Mouse (Mus musculus) hindbrain, embryonic 11.5 days (tissue): Measurements from ENCODE around the gene Snx8. TPM values are rescaled to one million over a fixed set of nuclear protein-coding genes. Genes with fewer than 3 reads are reported as not detected.
A peak's percentile ranks its signal among the peaks of the same experiment; 100 is the strongest.

ENCODE experiments used
- ATAC-seq: fragments of 200-750 bp; cut with Nextera tagmentation; 2 replicates; pipeline ENCODE4 v1.8.0; 2017; ENCODE audit warnings: mild to moderate bottlenecking, moderate TSS enrichment, moderate library complexity; ENCODE audit not compliant: low FRiP score
- DNase-seq: peaks from one replicate; pipeline ENCODE4 v3.0.0-alpha.2; 2015; ENCODE audit warnings: low spot score
- H3K27ac ChIP-seq: fragments of 300-500 bp; sonication (generic); 2 replicates; pipeline ENCODE4 v1.5.1; 2014; ENCODE audit warnings: mild to moderate bottlenecking, low read depth, low read length
- H3K27me3 ChIP-seq: fragments of 300-500 bp; sonication (generic); 2 replicates; pipeline ENCODE4 v1.6.1; 2014; ENCODE audit warnings: mild to moderate bottlenecking, low read length, moderate library complexity, mixed read lengths; ENCODE audit not compliant: control insufficient read depth, insufficient read depth
- H3K36me3 ChIP-seq: fragments of 300-500 bp; sonication (generic); 2 replicates; pipeline ENCODE4 v1.6.1; 2014; ENCODE audit warnings: mild to moderate bottlenecking, low read length, moderate library complexity, mixed read lengths; ENCODE audit not compliant: control insufficient read depth, insufficient read depth
- H3K4me1 ChIP-seq: fragments of 300-500 bp; sonication (generic); replicated peaks from 2 replicates; pipeline ENCODE4 v1.6.1; 2014; ENCODE audit warnings: low read length, mixed read lengths; ENCODE audit not compliant: control insufficient read depth, insufficient read depth
- H3K4me2 ChIP-seq: fragments of 300-500 bp; sonication (generic); replicated peaks from 2 replicates; pipeline ENCODE4 v1.6.1; 2014; ENCODE audit warnings: mild to moderate bottlenecking, low read depth, low read length
- H3K4me3 ChIP-seq: fragments of 300-500 bp; sonication (generic); 2 replicates; pipeline ENCODE4 v1.5.1; 2014; ENCODE audit warnings: low read depth, low read length
- H3K9ac ChIP-seq: fragments of 300-500 bp; sonication (generic); 2 replicates; pipeline ENCODE4 v1.6.1; 2014; ENCODE audit warnings: low read depth, low read length
- H3K9me3 ChIP-seq: fragments of 300-500 bp; sonication (generic); 2 replicates; pipeline ENCODE4 v1.6.1; 2016; ENCODE audit warnings: low read length; ENCODE audit not compliant: control insufficient read depth
- WGBS: fragments of 180-500 bp; shearing (Covaris S2); extraction: QIAGEN DNeasy Blood & Tissue Kit; methylation state at CpG from one replicate; pipeline ENCODE4 v1.1.7; 2014; 5-methylcytosine and 5-hydroxymethylcytosine counted together
- polyA plus RNA-seq: library from polyadenylated mRNA; unstranded; fragments of >200 nt; fragmentation: Nextera tagmentation; extraction: Ambion mirVana; gene quantifications from 2 replicates; pipeline ENCODE4 v1.2.1, GENCODE M21; 2014

Gene Snx8
- 5.4 and 7.4 TPM in 2 replicates for polyA plus RNA-seq

DNA sequence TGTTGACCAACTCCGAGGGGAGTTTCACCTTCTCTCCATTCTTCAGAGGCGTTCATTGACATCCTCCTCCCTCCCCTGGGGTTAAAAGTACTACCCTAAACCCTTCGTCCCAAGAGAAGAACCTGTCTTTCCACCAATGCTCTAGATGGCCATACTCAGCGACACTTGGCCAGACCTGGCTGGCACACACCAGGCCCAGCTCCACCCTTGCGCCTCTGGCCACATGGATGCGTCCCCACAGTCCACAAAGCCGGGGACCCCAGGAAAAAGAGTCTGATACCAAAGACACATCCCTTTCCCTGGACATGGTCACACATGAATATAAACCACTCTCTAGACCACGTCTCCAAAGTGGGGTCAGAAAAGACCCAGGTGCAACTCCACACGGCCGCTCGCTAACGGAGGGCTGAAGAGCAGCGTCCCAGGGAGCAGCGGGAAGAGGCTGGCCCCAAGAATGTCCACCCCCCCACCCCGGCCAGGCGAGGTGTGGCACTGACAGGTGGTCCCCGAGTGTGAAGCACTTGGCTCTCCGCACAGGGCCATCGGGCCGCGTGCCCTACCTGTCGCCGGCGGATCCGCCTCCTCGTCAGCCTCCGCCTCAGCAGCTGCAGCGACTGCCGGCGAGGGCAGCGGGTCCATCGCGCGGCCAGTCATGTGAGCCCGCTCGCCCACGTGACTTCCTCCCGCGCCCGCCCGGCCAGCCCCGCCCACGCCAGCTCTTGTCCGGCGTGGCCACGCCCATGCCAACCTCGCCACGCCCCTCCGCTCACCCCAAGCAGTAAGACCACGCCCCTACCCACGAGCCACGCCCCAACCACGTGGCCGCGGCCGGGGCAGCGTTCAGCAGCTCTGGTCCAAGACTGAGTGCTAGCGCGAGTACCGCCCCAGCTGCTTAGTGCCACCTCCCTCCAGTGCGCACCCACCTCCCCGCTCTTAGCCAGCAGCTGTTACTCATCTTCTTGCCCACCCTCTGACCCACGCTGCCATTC, at the start of gene Snx8:
Gene Snx8, minus strand, starts transcription at position 675 of the 989 bp plus-strand sequence.
- H3K4me1 ChIP-seq: peaks cover 6% of the 10 kb centered on the region
- ATAC-seq: peak; percentile 92
- DNase-seq: peak; percentile 98
- H3K9me3 ChIP-seq: no peaks in the 10 kb centered on the region
- peak within 1 kb of the TSS; percentile 65 for H3K4me2 ChIP-seq
- H3K27me3 ChIP-seq: no peaks in the 10 kb centered on the region
- H3K36me3 ChIP-seq: no peaks in the 10 kb centered on the region
- peak within 1 kb of the TSS; percentile 74 for H3K4me3 ChIP-seq
- no peak within 1 kb of the TSS for H3K27ac ChIP-seq
- under 1% methylated on average over 45 of the region's 63 CpGs for WGBS
- H3K9ac ChIP-seq: peak within 1 kb of the TSS; percentile 63

- no peaks in the 10 kb centered on the region for H3K9me3 ChIP-seq
- whole genome bisulfite sequencing: 93% methylated on average over 17 of the region's 17 CpGs
- DNase-seq (no peak), ATAC-seq (no peak)
- peaks cover 5% of the 10 kb centered on the region for H3K4me1 ChIP-seq
- H3K4me3 ChIP-seq: no peak overlapping the region
- no peak overlapping the region for H3K4me2 ChIP-seq
- no peak overlapping the region for H3K27ac ChIP-seq
- H3K27me3 ChIP-seq: no peaks in the 10 kb centered on the region
- H3K9ac ChIP-seq: no peak overlapping the region
- peaks cover 12% of the 10 kb centered on the region; the same call in 1 of the 2 replicates for H3K36me3 ChIP-seq
These were observed 36.1 kb upstream of the Snx8 start for GRCm38 (mm10) chr5:140425016-140425783.

DNA sequence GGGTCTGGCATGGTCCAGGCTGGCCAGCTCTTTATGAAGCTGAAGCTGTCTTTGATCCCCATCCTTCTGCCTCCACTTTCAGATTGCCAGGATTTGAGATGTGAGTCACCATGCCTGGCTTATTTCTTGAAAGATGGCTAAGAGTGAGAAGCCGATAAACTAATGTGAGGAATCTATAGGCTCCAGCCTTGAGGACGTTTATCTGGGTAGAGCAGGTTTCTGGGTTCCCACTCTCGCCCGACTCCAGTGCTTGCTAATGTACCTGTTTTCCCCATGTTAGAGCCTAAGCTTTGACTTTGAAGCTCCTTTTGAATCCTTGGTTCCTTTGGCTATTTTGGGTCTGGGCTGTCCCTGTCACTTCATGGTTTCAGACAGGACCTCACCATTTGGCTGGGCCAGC, 31.6 kb upstream of the Snx8 start:
- Histone ChIP-seq H3K27me3 (no peaks in the 10 kb centered on the region), H3K9ac (peak overlapping the region; percentile 97; the same call in 1 of the 2 replicates), H3K4me1 (peaks cover 5% of the 10 kb centered on the region), H3K27ac (no peak overlapping the region), H3K4me2 (peak overlapping the region; percentile 76), H3K4me3 (peak overlapping the region; percentile 95), H3K9me3 (no peaks in the 10 kb centered on the region), H3K36me3 (no peaks in the 10 kb centered on the region)
- ATAC-seq: no peak
- no peak for DNase-seq
- 76% methylated on average over 4 of the region's 4 CpGs for WGBS

DNA sequence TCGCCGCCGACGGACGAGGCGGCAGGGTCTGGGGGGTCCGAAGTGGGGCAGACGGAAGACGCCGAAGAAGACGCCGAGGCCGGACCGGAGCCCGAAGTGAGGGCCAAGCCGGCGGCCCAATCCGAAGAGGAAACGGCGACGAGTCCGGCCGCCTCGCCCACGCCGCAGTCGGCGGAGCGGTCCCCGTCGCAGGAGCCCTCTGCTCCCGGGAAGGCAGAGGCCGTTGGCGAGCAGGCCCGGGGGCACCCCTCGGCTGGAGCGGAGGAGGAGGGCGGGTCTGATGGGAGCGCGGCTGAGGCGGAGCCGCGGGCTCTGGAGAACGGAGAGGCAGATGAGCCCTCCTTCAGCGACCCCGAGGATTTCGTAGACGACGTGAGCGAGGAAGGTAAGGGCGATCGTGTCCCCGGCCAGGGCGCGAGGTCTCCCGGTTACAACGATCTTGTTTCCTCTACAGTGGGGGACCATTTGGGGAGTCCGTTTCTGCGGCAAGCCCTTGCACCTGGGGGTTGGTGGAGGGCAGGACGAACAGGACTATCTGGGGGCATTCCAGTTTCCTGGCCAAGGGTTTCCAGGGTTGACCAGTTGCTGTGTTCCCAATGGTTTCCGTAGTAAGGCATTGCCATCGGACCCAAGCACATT, 30.5 kb upstream of the Snx8 start:
- Histone ChIP-seq H3K4me3 (peak overlapping the region; percentile 95), H3K27ac (peak overlapping the region; percentile 73), H3K4me2 (peak overlapping the region; percentile 76), H3K27me3 (no peaks in the 10 kb centered on the region), H3K4me1 (peaks cover 5% of the 10 kb centered on the region), H3K9me3 (no peaks in the 10 kb centered on the region), H3K36me3 (no peaks in the 10 kb centered on the region), H3K9ac (peak overlapping the region; percentile 97)
- DNase-seq (no peak), ATAC-seq (peak; percentile 42; the same call in 1 of the 2 replicates)
- 0% methylated on average over 60 of the region's 62 CpGs for WGBS

GRCm38 (mm10) chr5:140418489-140419441, 29.7 kb upstream of the Snx8 start, which contains the start of gene Eif3b:
Gene Eif3b, plus strand, starts transcription at chr5:140419328.
- no peaks in the 10 kb centered on the region for H3K27me3 ChIP-seq
- no peaks in the 10 kb centered on the region for H3K36me3 ChIP-seq
- DNase-seq (peak; percentile 90), ATAC-seq (peak; percentile 92)
- H3K4me2 ChIP-seq: peak within 1 kb of the TSS; percentile 76
- H3K4me3 ChIP-seq: peak within 1 kb of the TSS; percentile 95
- WGBS: under 1% methylated on average over 65 of the region's 65 CpGs
- H3K9me3 ChIP-seq: no peaks in the 10 kb centered on the region
- H3K9ac ChIP-seq: peak within 1 kb of the TSS; percentile 97
- H3K4me1 ChIP-seq: peaks cover 5% of the 10 kb centered on the region
- H3K27ac ChIP-seq: peak within 1 kb of the TSS; percentile 90

DNA sequence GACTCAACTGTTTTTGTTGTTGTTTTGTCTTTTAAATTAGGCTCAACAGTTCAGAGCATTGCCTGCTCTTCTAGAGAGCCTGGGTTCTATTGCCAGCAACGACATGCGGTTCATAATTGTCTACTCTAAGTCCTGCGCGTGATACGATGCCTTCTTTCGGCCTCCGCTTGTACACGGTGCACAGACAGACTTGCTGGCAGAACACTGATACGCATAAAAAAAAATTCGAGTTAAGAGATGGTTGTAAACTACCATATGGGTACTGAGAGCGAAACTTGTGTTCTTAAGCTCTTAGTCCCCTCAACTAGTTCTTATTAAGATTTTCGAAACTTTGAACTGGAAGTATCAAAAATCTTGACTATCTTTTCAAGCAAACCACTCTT, 29.0 kb upstream of the Snx8 start:
- Histone ChIP-seq H3K27ac (peak overlapping the region; percentile 90), H3K4me2 (peak overlapping the region; percentile 64), H3K27me3 (no peaks in the 10 kb centered on the region), H3K36me3 (no peaks in the 10 kb centered on the region), H3K9ac (peak overlapping the region; percentile 73), H3K4me1 (peaks cover 5% of the 10 kb centered on the region), H3K9me3 (no peaks in the 10 kb centered on the region), H3K4me3 (peak overlapping the region; percentile 95)
- DNase-seq (peak; percentile 48), ATAC-seq (0 out of 2 replicates have a peak, but pooled peaks have one; percentile 8)
- 2% methylated on average over 12 of the region's 12 CpGs for WGBS

- DNase-seq (no peak), ATAC-seq (no peak)
- Histone ChIP-seq H3K4me1 (no peaks in the 10 kb centered on the region), H3K27ac (no peak overlapping the region), H3K9me3 (no peaks in the 10 kb centered on the region), H3K4me2 (no peak overlapping the region), H3K27me3 (no peaks in the 10 kb centered on the region), H3K36me3 (no peaks in the 10 kb centered on the region), H3K4me3 (no peak overlapping the region), H3K9ac (no peak overlapping the region)
- WGBS: 69% methylated on average over 4 of the region's 4 CpGs
These were observed 25.6 kb upstream of the Snx8 start for GRCm38 (mm10) chr5:140414647-140415046.
